Mouse (Mus musculus): ENCODE measurements around the gene Abcb9. TPM values are rescaled to one million over a fixed set of nuclear protein-coding genes. Genes with fewer than 3 reads are reported as not detected.

The Abcb9 gene
- polyA plus RNA-seq, 1 experiment: 0.90 TPM

DNA sequence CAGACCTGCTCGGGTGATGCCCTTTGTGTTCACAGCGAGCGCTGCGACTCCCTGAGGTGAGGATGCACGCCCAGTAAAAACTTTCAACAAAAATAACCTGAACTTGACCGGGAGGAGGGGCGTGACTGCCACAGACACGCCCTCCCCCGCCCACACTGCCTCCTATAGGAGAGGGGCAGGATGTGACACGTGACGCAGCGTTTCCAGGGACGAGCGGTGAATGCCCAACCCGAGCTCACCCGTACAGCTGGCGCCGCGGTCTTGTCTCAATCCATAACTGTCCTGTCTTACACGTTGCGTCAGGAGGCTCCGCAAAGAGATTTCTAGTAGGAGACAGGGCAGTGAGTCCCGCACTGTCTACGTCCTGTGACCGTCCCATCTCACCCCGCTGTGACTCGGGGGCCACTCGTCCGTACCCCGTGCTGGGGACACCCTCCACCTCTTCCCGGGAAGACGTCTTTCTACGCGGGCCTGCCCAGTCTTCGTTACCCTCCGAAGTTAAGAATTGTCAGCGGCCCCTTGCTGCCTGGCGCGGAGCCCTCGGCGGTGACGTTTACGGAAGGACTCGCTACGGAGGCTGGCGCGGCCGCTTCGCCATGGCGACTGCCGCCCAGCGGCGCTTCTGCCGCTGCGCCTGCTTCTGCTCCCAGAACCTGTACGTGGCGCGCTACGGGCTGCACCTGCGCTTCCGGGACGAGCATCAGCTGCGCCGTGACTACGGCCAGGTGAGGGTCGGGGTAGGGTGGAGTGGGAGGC is 16.3 kb upstream of the Abcb9 start, which contains the start of gene Ogfod2:
Ogfod2 (plus strand) TSS at position 556 of the 756 bp plus-strand sequence.
- peak within 1 kb of the TSS; percentile 82 for H3ac ChIP-seq (ENCODE audit: control insufficient read depth, insufficient read length)
- TF ChIP-seq POLR2AphosphoS2 (IDR thresholded peaks at IDR 0.05; ENCODE audit: insufficient read length, low read depth): peak; percentile 45
- TF ChIP-seq E2F4 (IDR thresholded peaks at IDR 0.05; ENCODE audit: insufficient read depth): no peak
- TF ChIP-seq MYOG (IDR thresholded peaks at IDR 0.05; ENCODE audit: control insufficient read depth in 1 of 3, insufficient read depth in 1 of 3, insufficient read length in 2 of 3, low read depth in 2 of 3): peak in 2 of 3 experiments; percentile 30 to 34
- TF ChIP-seq REST (IDR thresholded peaks at IDR 0.05; ENCODE audit: insufficient read depth, insufficient read length): no peak
- no peak for TF ChIP-seq MAX (IDR thresholded peaks at IDR 0.05; ENCODE audit: low read depth)
- TF ChIP-seq POLR2A (IDR thresholded peaks at IDR 0.05; ENCODE audit: insufficient read length, low read depth): peak; percentile 68
- no peak for TF ChIP-seq CEBPB (IDR thresholded peaks at IDR 0.05; ENCODE audit: insufficient read depth, poor library complexity, severe bottlenecking)
- TF ChIP-seq MYOD1 (IDR thresholded peaks at IDR 0.05; ENCODE audit: control insufficient read depth in 1 of 3, insufficient read length in 2 of 3, low read depth in 2 of 3): peak in 2 of 3 experiments; percentile 7 to 57
- TF ChIP-seq USF1 (IDR thresholded peaks at IDR 0.05; ENCODE audit: low read depth): peak; percentile 97
- TF ChIP-seq SRF (IDR thresholded peaks at IDR 0.05; ENCODE audit: control insufficient read depth, insufficient read length, low read depth): peak; percentile 34
- TF ChIP-seq TCF12 (IDR thresholded peaks at IDR 0.05; ENCODE audit: insufficient read depth, poor library complexity, severe bottlenecking): no peak
- no peak for TF ChIP-seq TCF3 (IDR thresholded peaks at IDR 0.05; ENCODE audit: insufficient read length, low read depth)
- H3K4me3 ChIP-seq: peak within 1 kb of the TSS; percentile 84
- H3K4me2 ChIP-seq (ENCODE audit: low read depth): peak within 1 kb of the TSS; percentile 100
- H3K36me3 ChIP-seq (ENCODE audit: control insufficient read depth, insufficient read depth): no peaks in the 10 kb centered on the region
- H3K27me3 ChIP-seq (ENCODE audit: control insufficient read depth, insufficient read depth, insufficient read length): no peaks in the 10 kb centered on the region
- peaks cover 9% of the 10 kb centered on the region for H3K79me2 ChIP-seq (ENCODE audit: control insufficient read depth, insufficient read depth)

DNA sequence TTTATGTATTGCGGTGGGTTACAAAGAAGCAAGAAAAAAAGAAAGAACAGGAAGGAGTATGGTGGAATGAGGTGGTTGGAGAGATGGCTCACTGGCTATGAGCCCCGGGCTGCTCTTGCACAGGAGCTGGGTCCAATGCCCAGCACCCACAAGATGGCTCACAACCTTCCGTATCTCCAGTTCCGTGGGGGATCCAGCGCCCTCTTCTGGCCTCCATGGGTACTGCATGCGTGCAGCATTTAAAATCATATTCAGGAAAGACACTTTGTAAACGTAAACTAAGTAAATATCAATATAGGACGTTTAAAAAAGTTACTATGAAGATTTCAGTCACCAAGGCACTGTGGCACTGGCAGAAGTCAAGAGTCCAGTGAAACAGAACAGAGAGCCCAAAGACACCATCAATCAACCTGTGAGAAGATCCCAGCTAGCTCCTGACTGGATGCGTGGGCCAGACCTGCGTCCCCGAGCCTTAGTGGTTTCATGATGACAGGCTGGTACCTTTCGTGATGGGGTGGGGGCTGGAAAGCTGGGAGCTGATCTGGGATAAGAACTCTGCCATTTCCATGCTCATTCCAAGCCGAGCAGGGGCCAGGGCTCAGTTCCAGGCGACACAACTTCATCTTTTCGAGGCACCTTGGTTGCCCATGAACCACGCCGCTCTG is 15.6 kb upstream of the Abcb9 start:
- peaks cover 2% of the 10 kb centered on the region for H3K79me2 ChIP-seq (ENCODE audit: control insufficient read depth, insufficient read depth)
- H3K36me3 ChIP-seq (ENCODE audit: control insufficient read depth, insufficient read depth): no peaks in the 10 kb centered on the region
- H3K4me3 ChIP-seq: peak overlapping the region; percentile 84
- TF ChIP-seq USF1 (IDR thresholded peaks at IDR 0.05; ENCODE audit: low read depth): no peak
- no peak for TF ChIP-seq POLR2AphosphoS2 (IDR thresholded peaks at IDR 0.05; ENCODE audit: insufficient read length, low read depth)
- no peak for TF ChIP-seq TCF3 (IDR thresholded peaks at IDR 0.05; ENCODE audit: insufficient read length, low read depth)
- TF ChIP-seq MYOG (IDR thresholded peaks at IDR 0.05; ENCODE audit: control insufficient read depth in 1 of 3, insufficient read depth in 1 of 3, insufficient read length in 2 of 3, low read depth in 2 of 3): no peak
- TF ChIP-seq MAX (IDR thresholded peaks at IDR 0.05; ENCODE audit: low read depth): no peak
- no peak for TF ChIP-seq POLR2A (IDR thresholded peaks at IDR 0.05; ENCODE audit: insufficient read length, low read depth)
- TF ChIP-seq SRF (IDR thresholded peaks at IDR 0.05; ENCODE audit: control insufficient read depth, insufficient read length, low read depth): no peak
- no peak for TF ChIP-seq CEBPB (IDR thresholded peaks at IDR 0.05; ENCODE audit: insufficient read depth, poor library complexity, severe bottlenecking)
- no peak for TF ChIP-seq TCF12 (IDR thresholded peaks at IDR 0.05; ENCODE audit: insufficient read depth, poor library complexity, severe bottlenecking)
- TF ChIP-seq REST (IDR thresholded peaks at IDR 0.05; ENCODE audit: insufficient read depth, insufficient read length): no peak
- TF ChIP-seq MYOD1 (IDR thresholded peaks at IDR 0.05; ENCODE audit: control insufficient read depth in 1 of 3, insufficient read length in 2 of 3, low read depth in 2 of 3): no peak
- TF ChIP-seq E2F4 (IDR thresholded peaks at IDR 0.05; ENCODE audit: insufficient read depth): no peak
- H3K4me2 ChIP-seq (ENCODE audit: low read depth): peak overlapping the region; percentile 98
- H3K27me3 ChIP-seq (ENCODE audit: control insufficient read depth, insufficient read depth, insufficient read length): no peaks in the 10 kb centered on the region
- H3ac ChIP-seq (ENCODE audit: control insufficient read depth, insufficient read length): peak overlapping the region; percentile 82

DNA sequence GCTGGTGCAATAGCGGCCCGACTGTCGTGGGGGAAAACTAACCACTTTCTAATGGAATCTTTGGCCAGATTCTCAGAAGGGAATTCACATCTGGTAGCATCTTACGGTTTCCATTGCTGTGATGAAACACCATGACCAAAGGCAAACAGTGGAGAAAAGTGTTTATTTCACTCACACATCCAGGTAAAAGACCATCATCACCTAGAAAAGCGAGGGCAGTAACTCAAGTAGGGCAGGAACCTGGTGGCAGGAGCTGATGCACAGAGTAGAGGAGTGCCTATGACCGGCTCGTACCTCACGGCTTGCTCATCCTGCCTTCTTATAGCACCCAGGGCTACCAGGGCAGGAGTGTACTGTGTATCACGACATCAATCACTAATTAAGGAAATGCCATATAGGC is 8.0 kb upstream of the Abcb9 start:
- TF ChIP-seq CEBPB (IDR thresholded peaks at IDR 0.05; ENCODE audit: insufficient read depth, poor library complexity, severe bottlenecking) (no peak), MYOG (IDR thresholded peaks at IDR 0.05; ENCODE audit: control insufficient read depth in 1 of 3, insufficient read depth in 1 of 3, insufficient read length in 2 of 3, low read depth in 2 of 3) (no peak), TCF3 (IDR thresholded peaks at IDR 0.05; ENCODE audit: insufficient read length, low read depth) (no peak), POLR2A (IDR thresholded peaks at IDR 0.05; ENCODE audit: insufficient read length, low read depth) (no peak), TCF12 (IDR thresholded peaks at IDR 0.05; ENCODE audit: insufficient read depth, poor library complexity, severe bottlenecking) (no peak)
- H3K79me2 ChIP-seq (ENCODE audit: control insufficient read depth, insufficient read depth): no peaks in the 10 kb centered on the region
- no peak overlapping the region for H3ac ChIP-seq (ENCODE audit: control insufficient read depth, insufficient read length)
- no peak overlapping the region for H3K4me3 ChIP-seq
- H3K36me3 ChIP-seq (ENCODE audit: control insufficient read depth, insufficient read depth): no peaks in the 10 kb centered on the region
- no peaks in the 10 kb centered on the region for H3K27me3 ChIP-seq (ENCODE audit: control insufficient read depth, insufficient read depth, insufficient read length)
- H3K4me2 ChIP-seq (ENCODE audit: low read depth): no peak overlapping the region

DNA sequence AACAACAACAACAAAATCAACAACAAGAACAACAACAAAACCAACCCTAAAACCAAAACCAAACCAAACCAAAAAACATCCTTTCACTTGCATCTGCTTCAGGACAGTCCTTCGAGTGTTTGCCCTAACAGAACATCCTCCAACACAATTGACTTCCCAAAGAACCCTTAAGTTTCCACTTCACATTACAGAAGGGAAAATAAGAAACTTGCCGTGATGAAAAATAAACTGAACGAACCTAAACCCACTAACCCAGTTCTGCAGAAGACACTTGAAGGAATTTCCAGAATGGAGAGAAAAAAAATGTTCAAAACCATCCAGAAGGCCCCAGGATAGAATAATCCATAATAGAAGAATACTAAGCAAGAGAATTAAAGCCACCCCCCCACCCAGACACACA is 7.4 kb upstream of the Abcb9 start:
- Histone ChIP-seq H3K4me2 (ENCODE audit: low read depth) (no peak overlapping the region), H3K27me3 (ENCODE audit: control insufficient read depth, insufficient read depth, insufficient read length) (no peaks in the 10 kb centered on the region), H3K36me3 (ENCODE audit: control insufficient read depth, insufficient read depth) (no peaks in the 10 kb centered on the region), H3K4me3 (no peak overlapping the region), H3ac (ENCODE audit: control insufficient read depth, insufficient read length) (no peak overlapping the region), H3K79me2 (ENCODE audit: control insufficient read depth, insufficient read depth) (no peaks in the 10 kb centered on the region)
- no peak for TF ChIP-seq USF1 (IDR thresholded peaks at IDR 0.05; ENCODE audit: low read depth)
- TF ChIP-seq TCF12 (IDR thresholded peaks at IDR 0.05; ENCODE audit: insufficient read depth, poor library complexity, severe bottlenecking): no peak
- no peak for TF ChIP-seq SRF (IDR thresholded peaks at IDR 0.05; ENCODE audit: control insufficient read depth, insufficient read length, low read depth)
- TF ChIP-seq MYOD1 (IDR thresholded peaks at IDR 0.05; ENCODE audit: control insufficient read depth in 1 of 3, insufficient read length in 2 of 3, low read depth in 2 of 3): no peak
- TF ChIP-seq CEBPB (IDR thresholded peaks at IDR 0.05; ENCODE audit: insufficient read depth, poor library complexity, severe bottlenecking): no peak
- TF ChIP-seq REST (IDR thresholded peaks at IDR 0.05; ENCODE audit: insufficient read depth, insufficient read length): no peak
- TF ChIP-seq MAX (IDR thresholded peaks at IDR 0.05; ENCODE audit: low read depth): no peak
- no peak for TF ChIP-seq POLR2A (IDR thresholded peaks at IDR 0.05; ENCODE audit: insufficient read length, low read depth)
- no peak for TF ChIP-seq TCF3 (IDR thresholded peaks at IDR 0.05; ENCODE audit: insufficient read length, low read depth)
- no peak for TF ChIP-seq MYOG (IDR thresholded peaks at IDR 0.05; ENCODE audit: control insufficient read depth in 1 of 3, insufficient read depth in 1 of 3, insufficient read length in 2 of 3, low read depth in 2 of 3)
- TF ChIP-seq POLR2AphosphoS2 (IDR thresholded peaks at IDR 0.05; ENCODE audit: insufficient read length, low read depth): no peak
- TF ChIP-seq E2F4 (IDR thresholded peaks at IDR 0.05; ENCODE audit: insufficient read depth): no peak
